Mouse (Mus musculus): ENCODE results near the gene Gm10974. TPM values are rescaled to one million over a fixed set of nuclear protein-coding genes. Genes with fewer than 3 reads are reported as not detected.

Gm10974 gene
- total and polyA plus RNA-seq, 3 experiments, result not detected

- DNase-seq, result peak in 1 of 2 experiments; percentile 54
- Histone ChIP-seq H3K4me3 (no peak overlapping the region), H3K36me3 (ENCODE audit: control insufficient read depth, insufficient read depth, low read length) (no peaks in the 10 kb centered on the region), H3K27me3 (ENCODE audit: control insufficient read depth, insufficient read depth, low read length) (no peaks in the 10 kb centered on the region), H3K4me1 (ENCODE audit: control insufficient read depth, insufficient read depth, low read length) (peaks cover 5% of the 10 kb centered on the region; the same call in 1 of the 2 replicates), H3K9ac (ENCODE audit: low read depth, low read length) (no peak overlapping the region), H3K27ac (peak overlapping the region; percentile 30), H3K79me2 (replicated peaks; ENCODE audit: control insufficient read depth, insufficient read depth, low read length) (no peaks in the 10 kb centered on the region)
- intact Hi-C loops (cut with DNase I), result no loop called here
- TF ChIP-seq CTCF (IDR thresholded peaks at IDR 0.05) (no peak), EP300 (IDR thresholded peaks at IDR 0.05; ENCODE audit: insufficient read depth, low read depth, low read length) (no peak), POLR2A (IDR thresholded peaks at IDR 0.05; ENCODE audit: insufficient read depth, low read depth, low read length) (no peak)
- WGBS, result 38% methylated on average over 9 of the region's 9 CpGs
These were observed 35.1 kb upstream of the Gm10974 start for GRCm38 (mm10) chr7:66330610-66331009.

DNA sequence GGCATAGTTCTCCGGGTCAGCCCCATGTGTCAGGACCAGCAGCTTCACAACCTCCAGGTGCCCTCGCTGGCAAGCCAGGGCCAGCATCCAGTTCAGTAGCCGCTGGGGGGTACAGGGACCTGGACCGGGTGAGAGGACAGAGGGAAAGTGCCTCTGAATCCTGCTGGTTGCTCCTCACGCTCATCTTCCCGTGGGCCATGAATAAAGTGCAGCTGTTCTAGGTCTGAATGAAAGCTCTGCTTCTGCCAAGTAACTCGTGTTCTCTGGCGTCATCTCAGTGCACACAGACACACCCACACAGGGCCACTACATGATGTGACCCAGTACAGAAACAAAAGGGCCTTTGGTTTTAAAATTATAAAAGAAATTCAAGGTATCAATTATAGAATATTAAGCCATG, 33.4 kb upstream of the Gm10974 start:
- WGBS, result 66% methylated on average over 8 of the region's 8 CpGs
- H3K4me1 ChIP-seq (ENCODE audit: control insufficient read depth, insufficient read depth, low read length), result peaks cover 5% of the 10 kb centered on the region; the same call in 1 of the 2 replicates
- no peak overlapping the region for H3K9ac ChIP-seq (ENCODE audit: low read depth, low read length)
- no peaks in the 10 kb centered on the region for H3K79me2 ChIP-seq (replicated peaks; ENCODE audit: control insufficient read depth, insufficient read depth, low read length)
- peak overlapping the region; percentile 52 for H3K27ac ChIP-seq
- no peaks in the 10 kb centered on the region for H3K27me3 ChIP-seq (ENCODE audit: control insufficient read depth, insufficient read depth, low read length)
- peak in 1 of 2 experiments; percentile 54 for DNase-seq
- H3K36me3 ChIP-seq (ENCODE audit: control insufficient read depth, insufficient read depth, low read length), result no peaks in the 10 kb centered on the region
- intact Hi-C loops (cut with DNase I), result no loop called here
- H3K4me3 ChIP-seq, result no peak overlapping the region
- TF ChIP-seq EP300 (IDR thresholded peaks at IDR 0.05; ENCODE audit: insufficient read depth, low read depth, low read length), result no peak
- no peak for TF ChIP-seq CTCF (IDR thresholded peaks at IDR 0.05)
- no peak for TF ChIP-seq POLR2A (IDR thresholded peaks at IDR 0.05; ENCODE audit: insufficient read depth, low read depth, low read length)

DNA sequence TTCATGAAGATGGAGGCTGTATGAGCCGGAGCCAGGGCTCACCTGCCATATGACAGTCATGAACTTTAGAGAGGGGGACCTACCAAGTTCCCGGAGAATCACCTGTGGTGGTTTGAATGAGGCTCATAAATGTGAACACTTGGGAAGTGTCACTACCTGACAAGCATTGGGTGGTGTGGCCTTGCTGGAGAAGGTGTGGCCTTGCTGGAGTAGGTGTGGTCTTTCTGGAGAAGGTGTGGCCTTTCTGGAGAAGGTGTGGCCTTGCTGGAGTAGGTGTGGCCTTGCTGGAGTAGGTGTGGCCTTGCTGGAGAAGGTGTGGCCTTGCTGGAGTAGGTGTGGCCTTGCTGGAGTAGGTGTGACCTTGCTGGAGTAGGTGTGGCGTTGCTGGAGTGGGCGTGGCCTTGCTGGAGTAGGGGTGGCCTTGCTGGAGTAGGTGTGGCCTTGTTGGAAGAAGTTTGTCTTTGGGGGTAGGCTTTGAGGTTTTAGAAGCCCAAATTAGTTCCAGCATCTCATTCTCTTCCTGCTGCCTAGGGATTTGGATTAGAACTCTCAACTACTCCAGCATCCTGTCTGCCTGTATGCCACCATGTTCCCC, 31.7 kb upstream of the Gm10974 start:
- DNase-seq, result no peak
- Histone ChIP-seq H3K36me3 (ENCODE audit: control insufficient read depth, insufficient read depth, low read length) (no peaks in the 10 kb centered on the region), H3K27me3 (ENCODE audit: control insufficient read depth, insufficient read depth, low read length) (no peaks in the 10 kb centered on the region), H3K27ac (no peak overlapping the region), H3K4me3 (no peak overlapping the region), H3K4me1 (ENCODE audit: control insufficient read depth, insufficient read depth, low read length) (peaks cover 6% of the 10 kb centered on the region), H3K79me2 (replicated peaks; ENCODE audit: control insufficient read depth, insufficient read depth, low read length) (no peaks in the 10 kb centered on the region), H3K9ac (ENCODE audit: low read depth, low read length) (no peak overlapping the region)
- TF ChIP-seq POLR2A (IDR thresholded peaks at IDR 0.05; ENCODE audit: insufficient read depth, low read depth, low read length), result no peak
- TF ChIP-seq CTCF (IDR thresholded peaks at IDR 0.05), result no peak
- no peak for TF ChIP-seq EP300 (IDR thresholded peaks at IDR 0.05; ENCODE audit: insufficient read depth, low read depth, low read length)
- intact Hi-C loops (cut with DNase I), result no loop called here
- WGBS, result 94% methylated on average over 4 of the region's 4 CpGs

DNA sequence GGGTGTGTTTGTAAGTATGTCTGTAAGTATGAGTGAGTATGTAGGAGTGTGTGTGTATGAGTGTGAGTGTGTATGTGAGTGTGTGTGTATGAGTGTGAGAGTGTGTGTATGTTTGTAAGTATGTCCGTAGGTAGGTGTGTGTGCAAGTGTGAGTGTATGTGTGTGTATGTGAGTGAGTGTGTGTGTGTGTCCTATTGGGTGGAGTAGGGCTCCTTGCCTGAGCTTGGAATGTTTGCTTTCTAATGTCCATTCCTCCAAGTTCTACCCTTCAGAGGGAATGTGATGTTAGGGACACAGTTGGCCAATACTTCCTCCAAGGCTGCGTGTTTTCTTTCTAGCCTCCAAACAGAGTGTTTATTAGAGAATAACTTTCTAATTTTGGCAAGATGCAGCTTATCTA, 28.8 kb upstream of the Gm10974 start:
- Histone ChIP-seq H3K4me1 (ENCODE audit: control insufficient read depth, insufficient read depth, low read length) (peaks cover 6% of the 10 kb centered on the region), H3K27me3 (ENCODE audit: control insufficient read depth, insufficient read depth, low read length) (no peaks in the 10 kb centered on the region), H3K36me3 (ENCODE audit: control insufficient read depth, insufficient read depth, low read length) (no peaks in the 10 kb centered on the region), H3K9ac (ENCODE audit: low read depth, low read length) (no peak overlapping the region), H3K4me3 (no peak overlapping the region), H3K27ac (no peak overlapping the region), H3K79me2 (replicated peaks; ENCODE audit: control insufficient read depth, insufficient read depth, low read length) (no peaks in the 10 kb centered on the region)
- WGBS, result 71% methylated on average over 2 of the region's 2 CpGs
- intact Hi-C loops (cut with DNase I), result no loop called here
- TF ChIP-seq EP300 (IDR thresholded peaks at IDR 0.05; ENCODE audit: insufficient read depth, low read depth, low read length) (no peak), CTCF (IDR thresholded peaks at IDR 0.05) (no peak), POLR2A (IDR thresholded peaks at IDR 0.05; ENCODE audit: insufficient read depth, low read depth, low read length) (no peak)
- no peak for DNase-seq

GRCm38 (mm10) chr7:66339625-66340024, 26.1 kb upstream of the Gm10974 start:
- H3K4me1 ChIP-seq (ENCODE audit: control insufficient read depth, insufficient read depth, low read length), result peaks cover 12% of the 10 kb centered on the region
- no peak overlapping the region for H3K4me3 ChIP-seq
- peak overlapping the region; percentile 17 for H3K27ac ChIP-seq
- 15% methylated on average over 5 of the region's 5 CpGs for WGBS
- no peaks in the 10 kb centered on the region for H3K27me3 ChIP-seq (ENCODE audit: control insufficient read depth, insufficient read depth, low read length)
- TF ChIP-seq POLR2A (IDR thresholded peaks at IDR 0.05; ENCODE audit: insufficient read depth, low read depth, low read length) (no peak), EP300 (IDR thresholded peaks at IDR 0.05; ENCODE audit: insufficient read depth, low read depth, low read length) (no peak), CTCF (IDR thresholded peaks at IDR 0.05) (no peak)
- H3K36me3 ChIP-seq (ENCODE audit: control insufficient read depth, insufficient read depth, low read length), result no peaks in the 10 kb centered on the region
- no peak overlapping the region for H3K9ac ChIP-seq (ENCODE audit: low read depth, low read length)
- peak in 1 of 2 experiments; percentile 55 for DNase-seq
- no peaks in the 10 kb centered on the region for H3K79me2 ChIP-seq (replicated peaks; ENCODE audit: control insufficient read depth, insufficient read depth, low read length)
- intact Hi-C loops (cut with DNase I), result loop anchor here (5.0 kb wide), 1 partner anchor 48 kb away; the partner anchor contains the start of gene Lrrk1

GRCm38 (mm10) chr7:66340044-66340443, 25.7 kb upstream of the Gm10974 start:
- TF ChIP-seq CTCF (IDR thresholded peaks at IDR 0.05) (no peak), EP300 (IDR thresholded peaks at IDR 0.05; ENCODE audit: insufficient read depth, low read depth, low read length) (no peak), POLR2A (IDR thresholded peaks at IDR 0.05; ENCODE audit: insufficient read depth, low read depth, low read length) (no peak)
- H3K9ac ChIP-seq (ENCODE audit: low read depth, low read length), result no peak overlapping the region

More at GRCm38 (mm10) chr7:66340044-66340443, 25.7 kb upstream of the Gm10974 start:
- Histone ChIP-seq H3K79me2 (replicated peaks; ENCODE audit: control insufficient read depth, insufficient read depth, low read length) (no peaks in the 10 kb centered on the region), H3K36me3 (ENCODE audit: control insufficient read depth, insufficient read depth, low read length) (no peaks in the 10 kb centered on the region), H3K4me3 (no peak overlapping the region), H3K27ac (peak overlapping the region; percentile 17), H3K27me3 (ENCODE audit: control insufficient read depth, insufficient read depth, low read length) (no peaks in the 10 kb centered on the region), H3K4me1 (ENCODE audit: control insufficient read depth, insufficient read depth, low read length) (peaks cover 12% of the 10 kb centered on the region)
- no peak for DNase-seq
- intact Hi-C loops (cut with DNase I), result loop anchor here (5.0 kb wide), 1 partner anchor 47 kb away; the partner anchor contains the start of gene Lrrk1
- WGBS, result 46% methylated on average over 3 of the region's 3 CpGs
